Mouse (Mus musculus): ENCODE data around the gene Tox2. TPM values are rescaled to one million over a fixed set of nuclear protein-coding genes. Genes with fewer than 3 reads are reported as not detected.

Gene Tox2
- polyA plus RNA-seq, 1 experiment from 2014 or later: 16.5 TPM

- ATAC-seq (peak; percentile 79), DNase-seq (ENCODE audit: low spot score) (peak; percentile 88)
- H3K4me3 ChIP-seq (ENCODE audit: low read depth, low read length): no peak overlapping the region
- H3K27ac ChIP-seq (ENCODE audit: low read depth, low read length): no peak overlapping the region
- no peak overlapping the region for H3K4me2 ChIP-seq (ENCODE audit: low read length)
- no peaks in the 10 kb centered on the region for H3K4me1 ChIP-seq (ENCODE audit: control insufficient read depth, insufficient read depth, low read length)
- H3K36me3 ChIP-seq (ENCODE audit: control insufficient read depth, insufficient read depth, low read length): no peaks in the 10 kb centered on the region
- 21% methylated on average over 9 of the region's 9 CpGs for WGBS
- no peak overlapping the region for H3K9ac ChIP-seq (ENCODE audit: low read length)
- H3K27me3 ChIP-seq (replicated peaks; ENCODE audit: control insufficient read depth, insufficient read depth, low read length): peaks cover 39% of the 10 kb centered on the region
- no peaks in the 10 kb centered on the region for H3K9me3 ChIP-seq (replicated peaks; ENCODE audit: control insufficient read depth, low read length)
These were observed 137.3 kb downstream of the Tox2 start for GRCm38 (mm10) chr2:163340263-163340662.

GRCm38 (mm10) chr2:163343671-163344070, 140.7 kb downstream of the Tox2 start:
- DNase-seq (ENCODE audit: low spot score) (peak; percentile 46), ATAC-seq (no peak)
- 87% methylated on average over 4 of the region's 4 CpGs for WGBS
- Histone ChIP-seq H3K4me2 (ENCODE audit: low read length) (no peak overlapping the region), H3K4me1 (ENCODE audit: control insufficient read depth, insufficient read depth, low read length) (no peaks in the 10 kb centered on the region), H3K36me3 (ENCODE audit: control insufficient read depth, insufficient read depth, low read length) (no peaks in the 10 kb centered on the region), H3K27me3 (replicated peaks; ENCODE audit: control insufficient read depth, insufficient read depth, low read length) (peaks cover 26% of the 10 kb centered on the region), H3K4me3 (ENCODE audit: low read depth, low read length) (no peak overlapping the region), H3K9me3 (replicated peaks; ENCODE audit: control insufficient read depth, low read length) (no peaks in the 10 kb centered on the region), H3K9ac (ENCODE audit: low read length) (no peak overlapping the region), H3K27ac (ENCODE audit: low read depth, low read length) (no peak overlapping the region)

- H3K27ac ChIP-seq (ENCODE audit: low read depth, low read length): no peak overlapping the region
- WGBS: 80% methylated on average over 13 of the region's 13 CpGs
- ATAC-seq: no peak
- no peak for DNase-seq (ENCODE audit: low spot score)
- H3K36me3 ChIP-seq (ENCODE audit: control insufficient read depth, insufficient read depth, low read length): no peaks in the 10 kb centered on the region
- no peak overlapping the region for H3K9ac ChIP-seq (ENCODE audit: low read length)
- H3K27me3 ChIP-seq (replicated peaks; ENCODE audit: control insufficient read depth, insufficient read depth, low read length): peaks cover 12% of the 10 kb centered on the region; the same call in 1 of the 2 replicates
- no peaks in the 10 kb centered on the region for H3K9me3 ChIP-seq (replicated peaks; ENCODE audit: control insufficient read depth, low read length)
- H3K4me3 ChIP-seq (ENCODE audit: low read depth, low read length): no peak overlapping the region
- no peaks in the 10 kb centered on the region for H3K4me1 ChIP-seq (ENCODE audit: control insufficient read depth, insufficient read depth, low read length)
- no peak overlapping the region for H3K4me2 ChIP-seq (ENCODE audit: low read length)
These were observed 142.2 kb downstream of the Tox2 start for GRCm38 (mm10) chr2:163344976-163345660.

GRCm38 (mm10) chr2:163346497-163346896, 143.6 kb downstream of the Tox2 start:
- no peak for DNase-seq (ENCODE audit: low spot score)
- no peak overlapping the region for H3K27ac ChIP-seq (ENCODE audit: low read depth, low read length)
- H3K4me1 ChIP-seq (ENCODE audit: control insufficient read depth, insufficient read depth, low read length): no peaks in the 10 kb centered on the region
- no peak overlapping the region for H3K9ac ChIP-seq (ENCODE audit: low read length)
- no peak overlapping the region for H3K4me3 ChIP-seq (ENCODE audit: low read depth, low read length)
- no peak for ATAC-seq
- 85% methylated on average over 11 of the region's 11 CpGs for WGBS
- H3K9me3 ChIP-seq (replicated peaks; ENCODE audit: control insufficient read depth, low read length): no peaks in the 10 kb centered on the region
- no peak overlapping the region for H3K4me2 ChIP-seq (ENCODE audit: low read length)
- no peaks in the 10 kb centered on the region for H3K36me3 ChIP-seq (ENCODE audit: control insufficient read depth, insufficient read depth, low read length)
- 0 out of 2 replicates have a peak, but pooled peaks cover 3% of the 10 kb centered on the region for H3K27me3 ChIP-seq (replicated peaks; ENCODE audit: control insufficient read depth, insufficient read depth, low read length)

- Histone ChIP-seq H3K4me1 (ENCODE audit: control insufficient read depth, insufficient read depth, low read length) (no peaks in the 10 kb centered on the region), H3K4me3 (ENCODE audit: low read depth, low read length) (no peak overlapping the region), H3K9ac (ENCODE audit: low read length) (no peak overlapping the region), H3K27ac (ENCODE audit: low read depth, low read length) (no peak overlapping the region), H3K4me2 (ENCODE audit: low read length) (no peak overlapping the region), H3K36me3 (ENCODE audit: control insufficient read depth, insufficient read depth, low read length) (no peaks in the 10 kb centered on the region), H3K27me3 (replicated peaks; ENCODE audit: control insufficient read depth, insufficient read depth, low read length) (0 out of 2 replicates have a peak, but pooled peaks cover 3% of the 10 kb centered on the region), H3K9me3 (replicated peaks; ENCODE audit: control insufficient read depth, low read length) (no peaks in the 10 kb centered on the region)
- no peak for DNase-seq (ENCODE audit: low spot score)
- no peak for ATAC-seq
- WGBS: 89% methylated on average over 8 of the region's 8 CpGs
These were observed 144.7 kb downstream of the Tox2 start for GRCm38 (mm10) chr2:163347517-163348184.

GRCm38 (mm10) chr2:163348677-163349076, 145.8 kb downstream of the Tox2 start:
- no peak overlapping the region for H3K27ac ChIP-seq (ENCODE audit: low read depth, low read length)
- no peak overlapping the region for H3K4me2 ChIP-seq (ENCODE audit: low read length)
- H3K4me3 ChIP-seq (ENCODE audit: low read depth, low read length): no peak overlapping the region
- H3K27me3 ChIP-seq (replicated peaks; ENCODE audit: control insufficient read depth, insufficient read depth, low read length): 0 out of 2 replicates have a peak, but pooled peaks cover 3% of the 10 kb centered on the region
- H3K9me3 ChIP-seq (replicated peaks; ENCODE audit: control insufficient read depth, low read length): no peaks in the 10 kb centered on the region
- H3K4me1 ChIP-seq (ENCODE audit: control insufficient read depth, insufficient read depth, low read length): no peaks in the 10 kb centered on the region
- ATAC-seq (no peak), DNase-seq (ENCODE audit: low spot score) (no peak)
- no peak overlapping the region for H3K9ac ChIP-seq (ENCODE audit: low read length)
- WGBS: 79% methylated on average over 7 of the region's 7 CpGs
- H3K36me3 ChIP-seq (ENCODE audit: control insufficient read depth, insufficient read depth, low read length): no peaks in the 10 kb centered on the region

GRCm38 (mm10) chr2:163349411-163349810, 146.5 kb downstream of the Tox2 start:
- no peaks in the 10 kb centered on the region for H3K4me1 ChIP-seq (ENCODE audit: control insufficient read depth, insufficient read depth, low read length)
- ATAC-seq (no peak), DNase-seq (ENCODE audit: low spot score) (peak; percentile 65)
- WGBS: 64% methylated on average over 9 of the region's 9 CpGs
- H3K36me3 ChIP-seq (ENCODE audit: control insufficient read depth, insufficient read depth, low read length): no peaks in the 10 kb centered on the region
- no peak overlapping the region for H3K27ac ChIP-seq (ENCODE audit: low read depth, low read length)
- no peak overlapping the region for H3K9ac ChIP-seq (ENCODE audit: low read length)
- no peaks in the 10 kb centered on the region for H3K9me3 ChIP-seq (replicated peaks; ENCODE audit: control insufficient read depth, low read length)
- H3K27me3 ChIP-seq (replicated peaks; ENCODE audit: control insufficient read depth, insufficient read depth, low read length): no peaks in the 10 kb centered on the region
- no peak overlapping the region for H3K4me3 ChIP-seq (ENCODE audit: low read depth, low read length)
- no peak overlapping the region for H3K4me2 ChIP-seq (ENCODE audit: low read length)

- H3K9me3 ChIP-seq (replicated peaks; ENCODE audit: control insufficient read depth, low read length): no peaks in the 10 kb centered on the region
- DNase-seq (ENCODE audit: low spot score) (no peak), ATAC-seq (no peak)
- no peak overlapping the region for H3K4me3 ChIP-seq (ENCODE audit: low read depth, low read length)
- H3K27me3 ChIP-seq (replicated peaks; ENCODE audit: control insufficient read depth, insufficient read depth, low read length): no peaks in the 10 kb centered on the region
- H3K4me1 ChIP-seq (ENCODE audit: control insufficient read depth, insufficient read depth, low read length): no peaks in the 10 kb centered on the region
- no peak overlapping the region for H3K9ac ChIP-seq (ENCODE audit: low read length)
- no peak overlapping the region for H3K27ac ChIP-seq (ENCODE audit: low read depth, low read length)
- H3K4me2 ChIP-seq (ENCODE audit: low read length): no peak overlapping the region
- H3K36me3 ChIP-seq (ENCODE audit: control insufficient read depth, insufficient read depth, low read length): no peaks in the 10 kb centered on the region
- 58% methylated on average over 5 of the region's 5 CpGs for WGBS
These were observed 147.5 kb downstream of the Tox2 start for GRCm38 (mm10) chr2:163350443-163350842.

GRCm38 (mm10) chr2:163353731-163354130, 150.8 kb downstream of the Tox2 start:
- no peaks in the 10 kb centered on the region for H3K9me3 ChIP-seq (replicated peaks; ENCODE audit: control insufficient read depth, low read length)
- no peak overlapping the region for H3K27ac ChIP-seq (ENCODE audit: low read depth, low read length)
- H3K27me3 ChIP-seq (replicated peaks; ENCODE audit: control insufficient read depth, insufficient read depth, low read length): no peaks in the 10 kb centered on the region
- no peaks in the 10 kb centered on the region for H3K36me3 ChIP-seq (ENCODE audit: control insufficient read depth, insufficient read depth, low read length)
- WGBS: 30% methylated on average over 7 of the region's 7 CpGs
- DNase-seq (ENCODE audit: low spot score): no peak
- no peak for ATAC-seq
- H3K4me2 ChIP-seq (ENCODE audit: low read length): no peak overlapping the region
- H3K4me1 ChIP-seq (ENCODE audit: control insufficient read depth, insufficient read depth, low read length): no peaks in the 10 kb centered on the region
- H3K9ac ChIP-seq (ENCODE audit: low read length): no peak overlapping the region
- no peak overlapping the region for H3K4me3 ChIP-seq (ENCODE audit: low read depth, low read length)
